Mouse (Mus musculus) hindbrain, embryonic 16.5 days (tissue): ENCODE results near the gene Med15. TPM values are rescaled to one million over a fixed set of nuclear protein-coding genes. Genes with fewer than 3 reads are reported as not detected.

ENCODE experiments used
- polyA plus RNA-seq: library from polyadenylated mRNA; unstranded; fragments of >200 nt; fragmentation: Nextera tagmentation; extraction: Ambion mirVana; gene quantifications from 2 replicates; pipeline ENCODE4 v1.2.1, GENCODE M21; 2015

Med15 gene
- polyA plus RNA-seq, 1 experiment from 2014 or later = 43.2 TPM

Other genes with a start within 250 kb of the Med15 start
- gene Aifm3, start 243.3 kb downstream of the Med15 start, polyA plus RNA-seq = 13.4 and 14.8 TPM in 2 replicates
- 140 and 149 TPM in 2 replicates for gene Lztr1, start 224.2 kb downstream of the Med15 start, polyA plus RNA-seq
- 65.1 and 65.8 TPM in 2 replicates for gene Thap7, start 201.8 kb downstream of the Med15 start, polyA plus RNA-seq
- 1.7 and 1.8 TPM in 2 replicates for gene Lrrc74b, start 171.6 kb downstream of the Med15 start, polyA plus RNA-seq
- 3.0 and 3.2 TPM in 2 replicates for gene P2rx6, start 171.0 kb downstream of the Med15 start, polyA plus RNA-seq
- 53.9 and 54.6 TPM in 2 replicates for gene Slc7a4, start 149.7 kb downstream of the Med15 start, polyA plus RNA-seq
- gene Smpd4, start 113.5 kb downstream of the Med15 start, polyA plus RNA-seq = 23.6 and 30.4 TPM in 2 replicates
- gene Ccdc74a, start 86.4 kb downstream of the Med15 start, polyA plus RNA-seq = 16.6 and 18.0 TPM in 2 replicates
- gene Klhl22, start 26.7 kb upstream of the Med15 start, polyA plus RNA-seq = 90.2 and 98.7 TPM in 2 replicates
- gene Scarf2, start 64.4 kb upstream of the Med15 start, polyA plus RNA-seq = 1.4 TPM in 2 replicates
- gene B830017H08Rik, start 100.2 kb upstream of the Med15 start, polyA plus RNA-seq = 3.3 and 3.9 TPM in 2 replicates
- gene Car15, start 105.5 kb upstream of the Med15 start, polyA plus RNA-seq = 3.5 and 3.8 TPM in 2 replicates
- 0.29 and 0.36 TPM in 2 replicates for gene Gm20518, start 158.8 kb upstream of the Med15 start, polyA plus RNA-seq
- 0.05 TPM in 1 of 2 replicates, not detected in the other for gene Tssk1, start 161.3 kb upstream of the Med15 start, polyA plus RNA-seq
- gene Dgcr2, start 165.7 kb upstream of the Med15 start, polyA plus RNA-seq = 105 and 116 TPM in 2 replicates
- 0.11 TPM in 1 of 2 replicates, not detected in the other for gene Tssk2, start 165.7 kb upstream of the Med15 start, polyA plus RNA-seq
- gene Ess2, start 178.5 kb upstream of the Med15 start, polyA plus RNA-seq = 41.8 and 46.2 TPM in 2 replicates
- 0.70 and 1.4 TPM in 2 replicates for gene Gsc2, start 182.2 kb upstream of the Med15 start, polyA plus RNA-seq
- 203 and 210 TPM in 2 replicates for gene Slc25a1, start 195.3 kb upstream of the Med15 start, polyA plus RNA-seq
- gene Vpreb2, start 247.5 kb upstream of the Med15 start, polyA plus RNA-seq = not detected in 2 replicates